8 mouse cellular contexts compared by ENCODE assay signal in genomic region chr9:27300188-27300691, GRCm38 (mm10). TPM values are rescaled to one million over a fixed set of nuclear protein-coding genes. Genes with fewer than 3 reads are reported as not detected.
DNase-seq lines count a peak whose midpoint lies in the region; ATAC-seq lines count a peak whose summit lies in the region.

No protein-coding gene starts in this region.

- under 1% methylated on average over 32 of the region's 32 CpGs for WGBS in liver, embryonic 11.5 days
- 0% methylated on average over 32 of the region's 32 CpGs for WGBS in heart, embryonic 14.5 days
- WGBS in midbrain, embryonic 12.5 days, result 0% methylated on average over 32 of the region's 32 CpGs

- H3K9me3 ChIP-seq in liver, embryonic 11.5 days (ENCODE audit: control insufficient read depth, low read length), result no peaks in the 10 kb centered on the region
- no peaks in the 10 kb centered on the region for H3K9me3 ChIP-seq in heart, embryonic 14.5 days (ENCODE audit: control insufficient read depth, low read length)
- no peaks in the 10 kb centered on the region for H3K9me3 ChIP-seq in midbrain, embryonic 12.5 days

- no peaks in the 10 kb centered on the region for H3K36me3 ChIP-seq in liver, embryonic 11.5 days (ENCODE audit: control insufficient read depth, insufficient read depth, low read length)
- no peaks in the 10 kb centered on the region for H3K36me3 ChIP-seq in heart, embryonic 14.5 days (ENCODE audit: control insufficient read depth, insufficient read depth, low read length)
- H3K36me3 ChIP-seq in midbrain, embryonic 12.5 days, result no peaks in the 10 kb centered on the region

- H3K4me2 ChIP-seq in liver, embryonic 11.5 days, result peak overlapping the region; percentile 77
- peak overlapping the region; percentile 93 for H3K4me2 ChIP-seq in heart, embryonic 14.5 days (ENCODE audit: low read length)
- H3K4me2 ChIP-seq in midbrain, embryonic 12.5 days (replicated peaks), result peak overlapping the region; percentile 94

- DNase-seq in liver, embryonic 11.5 days (ENCODE audit: low spot score), result no peak
- DNase-seq in liver, result no peak
- DNase-seq in cerebellum, adult 9-11 months, result peak; percentile 72
- peak; percentile 53 for DNase-seq in kidney, postnatal 10 days
- no peak for DNase-seq in frontal cortex, postnatal 25 days (ENCODE audit: low spot score in 2 of 2)

- no peak for ATAC-seq in liver, embryonic 11.5 days (replicated peaks; ENCODE audit: low FRiP score)
- ATAC-seq in heart, embryonic 14.5 days (ENCODE audit: insufficient number of reproducible peaks, insufficient read depth, low FRiP score, low read depth), result no peak
- ATAC-seq in midbrain, embryonic 12.5 days (ENCODE audit: low FRiP score, low read depth), result no peak
- no peak for ATAC-seq in megakaryocyte progenitor cell, adult 5-6 weeks (replicated peaks; ENCODE audit: poor library complexity)

- H3K27ac ChIP-seq in liver, embryonic 11.5 days (ENCODE audit: low read depth, low read length), result no peak overlapping the region
- no peak overlapping the region for H3K27ac ChIP-seq in heart, embryonic 14.5 days (replicated peaks in 1 of 2; ENCODE audit: control insufficient read depth in 1 of 2, insufficient read depth in 1 of 2, low read depth in 2 of 2, low read length in 2 of 2)
- no peak overlapping the region for H3K27ac ChIP-seq in midbrain, embryonic 12.5 days (replicated peaks)

- peak overlapping the region; percentile 57 for H3K4me3 ChIP-seq in liver, embryonic 11.5 days (ENCODE audit: low read depth, low read length)
- H3K4me3 ChIP-seq in heart, embryonic 14.5 days (ENCODE audit: control insufficient read depth in 1 of 2, insufficient read depth in 1 of 2, low read depth in 1 of 2, low read length in 2 of 2), result peak overlapping the region; percentile 67
- H3K4me3 ChIP-seq in midbrain, embryonic 12.5 days, result peak overlapping the region; percentile 80

- H3K4me1 ChIP-seq in liver, embryonic 11.5 days (replicated peaks; ENCODE audit: control insufficient read depth, insufficient read depth, low read length), result no peaks in the 10 kb centered on the region; the same call in 1 of the 2 replicates
- H3K4me1 ChIP-seq in heart, embryonic 14.5 days (ENCODE audit: control insufficient read depth in 2 of 2, insufficient read depth in 2 of 2, low read length in 2 of 2), result peaks cover 10 to 18% of the 10 kb centered on the region in 2 experiments
- peaks cover 52% of the 10 kb centered on the region for H3K4me1 ChIP-seq in midbrain, embryonic 12.5 days

- H3K9ac ChIP-seq in liver, embryonic 11.5 days (ENCODE audit: low read depth, low read length), result no peak overlapping the region
- H3K9ac ChIP-seq in heart, embryonic 14.5 days (ENCODE audit: low read length), result peak overlapping the region; percentile 59
- peak overlapping the region; percentile 71 for H3K9ac ChIP-seq in midbrain, embryonic 12.5 days (replicated peaks)

- H3K27me3 ChIP-seq in liver, embryonic 11.5 days (replicated peaks; ENCODE audit: control insufficient read depth, insufficient read depth, low read length), result peaks cover 62% of the 10 kb centered on the region
- H3K27me3 ChIP-seq in heart, embryonic 14.5 days (ENCODE audit: control insufficient read depth, insufficient read depth, low read length), result peaks cover 31% of the 10 kb centered on the region
- H3K27me3 ChIP-seq in midbrain, embryonic 12.5 days, result peaks cover 32% of the 10 kb centered on the region

RNA-seq across cellular contexts. Expression of gene Igsf9b, which starts 1.2 kb away (rescaled TPM):
- 0.25 and 0.48 TPM in 2 replicates for polyA plus RNA-seq in liver, embryonic 11.5 days (2014; fragmentation: Nextera tagmentation; extraction: Ambion mirVana)
- 4.2 and 4.5 TPM in 2 replicates for polyA plus RNA-seq in heart, embryonic 14.5 days (2014; fragmentation: Nextera tagmentation; extraction: Ambion mirVana)
- 8.1 and 8.8 TPM in 2 replicates for polyA plus RNA-seq in midbrain, embryonic 12.5 days (2016; fragmentation: Nextera tagmentation; extraction: Ambion mirVana)
- total RNA-seq in megakaryocyte progenitor cell, adult 5-6 weeks (2015), result 0.10 TPM in 1 of 2 replicates, not detected in the other
- total RNA-seq in megakaryocyte progenitor cell, adult 5-6 weeks (2017), result 0.03 TPM in 1 of 2 replicates, not detected in the other

Comparison
In these comparisons a context has a peak if more than half of its experiments do, and no peak if none do; other contexts are left out.
1. DNase-seq: peak in cerebellum, adult 9-11 months (single experiment) and kidney, postnatal 10 days (single experiment); none in liver, embryonic 11.5 days (single experiment), liver (single experiment) and frontal cortex, postnatal 25 days (0 of 2).
2. Peak in every context shown above with its lines, with median percentiles within 50 percentile points of each other: H3K4me2 ChIP-seq and H3K4me3 ChIP-seq.